Mouse (Mus musculus) layer of hippocampus, adult 8-10 months (tissue): ENCODE results near the gene Gpx4. TPM values are rescaled to one million over a fixed set of nuclear protein-coding genes. Genes with fewer than 3 reads are reported as not detected.

ENCODE experiments used
- DNase-seq, 2 experiments: peaks; one replicate each; pipeline ENCODE4 v3.0.0; 2022; ENCODE audit warnings: low spot score in 2 of 2
- total RNA-seq, 4 experiments: library from RNA; stranded (reverse); gene quantifications; 2 replicates each; pipeline ENCODE4 v1.2.4; 2022

Gpx4 gene
- total RNA-seq, 4 experiments from 2014 or later = 433 to 528 (median 468) TPM

DNA sequence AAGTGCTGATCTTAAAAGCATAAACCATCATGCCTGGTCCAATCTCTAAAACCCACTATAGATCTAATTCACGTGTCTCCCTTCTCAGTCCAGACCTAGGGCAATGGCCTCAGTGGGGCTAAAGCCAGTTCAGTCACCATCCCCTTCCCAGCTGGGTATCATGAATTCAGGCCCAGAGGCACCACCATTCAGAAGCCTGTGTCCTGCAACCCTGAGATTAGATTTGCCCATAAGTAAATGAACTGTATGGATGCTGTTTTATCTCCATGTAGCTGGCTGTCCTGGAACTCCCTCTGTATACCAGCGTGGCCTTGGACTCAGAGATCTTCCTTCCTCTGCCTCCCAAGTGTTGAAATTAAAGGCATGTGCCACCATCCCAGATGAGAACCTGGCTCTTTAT is 56.1 kb downstream of the Gpx4 start:
- DNase-seq = no peak

DNA sequence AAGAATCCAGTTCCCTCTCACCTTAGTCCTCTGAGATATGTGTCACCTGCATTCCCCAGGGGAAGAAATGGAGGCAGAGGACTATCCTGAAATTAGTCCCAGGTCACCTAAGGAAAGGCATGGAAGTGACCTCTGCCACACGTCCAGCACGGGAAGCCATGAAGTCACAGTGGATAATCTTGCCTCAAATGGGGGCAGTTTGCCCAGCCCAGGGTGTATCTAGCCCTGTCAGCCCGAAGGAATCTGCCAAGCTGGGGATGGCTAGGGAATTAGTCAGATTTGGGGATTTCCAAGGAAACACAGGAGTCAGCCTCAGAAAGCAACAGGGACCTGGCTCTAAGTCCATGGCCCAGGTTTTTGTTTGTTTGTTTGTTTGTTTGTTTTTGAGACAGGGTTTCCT is 57.2 kb downstream of the Gpx4 start:
- no peak for DNase-seq

DNA sequence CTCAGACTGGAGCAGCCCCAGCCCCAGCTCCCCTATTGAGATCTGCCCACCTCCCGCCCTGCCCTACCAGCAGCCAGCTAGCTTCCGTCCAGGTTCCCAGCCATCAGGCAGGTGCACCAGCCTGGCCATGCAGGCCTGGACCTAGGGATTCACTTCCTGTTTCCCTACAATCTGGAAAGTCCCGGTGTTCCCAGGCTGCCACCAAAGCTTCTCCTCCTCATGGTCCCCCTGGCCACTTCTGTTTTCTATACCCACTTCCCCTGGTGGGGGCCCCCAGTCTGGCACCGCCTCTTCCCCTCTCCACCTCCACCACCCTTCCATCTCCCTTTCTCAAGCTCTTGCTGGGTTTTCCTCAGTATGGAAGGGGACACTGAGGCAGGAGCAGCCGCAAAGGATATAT is 58.5 kb downstream of the Gpx4 start, which contains the start of gene Sbno2:
Gene Sbno2 (minus strand): TSS at position 112 of the 400 bp plus-strand sequence.
- no peak for DNase-seq

DNA sequence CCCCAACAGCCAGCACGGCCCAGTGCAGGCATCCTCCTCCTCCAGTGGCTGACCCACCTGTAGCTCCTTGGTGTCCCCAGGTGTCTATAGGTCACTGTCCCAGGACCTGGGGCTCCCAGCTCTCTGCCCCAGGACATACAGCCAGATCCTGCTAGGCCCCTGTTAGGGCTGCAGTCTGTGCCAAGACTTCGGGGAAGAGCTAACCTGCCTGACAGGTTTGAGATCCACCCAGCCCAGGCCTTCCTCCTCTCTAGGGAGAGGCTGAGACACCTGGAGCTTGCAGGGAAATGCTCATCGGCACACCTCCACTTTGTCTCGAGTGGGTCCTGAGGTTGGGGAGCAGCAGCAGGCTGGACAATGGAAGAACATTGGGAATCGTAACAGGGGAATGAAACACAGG is 59.0 kb downstream of the Gpx4 start:
- DNase-seq = no peak

Other genes with a start within 250 kb of the Gpx4 start
- 1 to 10 TPM in 2 of 4 experiments, not detected in 2; 1.6 to 1.9 TPM for gene Misp, start 226.2 kb upstream of the Gpx4 start, total RNA-seq
- 10 to 100 TPM; 67.7 to 76.4 (median 73.7) TPM for gene Ptbp1, start 192.7 kb upstream of the Gpx4 start, total RNA-seq
- 1 to 10 TPM; 1.2 to 2.3 (median 1.5) TPM for gene Prtn3, start 172.7 kb upstream of the Gpx4 start, total RNA-seq
- gene Plppr3, start 172.5 kb upstream of the Gpx4 start, total RNA-seq = 10 to 100 TPM; 34.6 to 41.0 (median 38.0) TPM
- gene Elane, start 160.9 kb upstream of the Gpx4 start, total RNA-seq = not detected
- under 1 TPM in 1 of 4 experiments, not detected in 3; 0.39 TPM for gene Cfd, start 156.3 kb upstream of the Gpx4 start, total RNA-seq
- gene Med16, start 138.2 kb upstream of the Gpx4 start, total RNA-seq = 10 to 100 TPM; 50.4 to 61.2 (median 57.1) TPM
- gene Gm26602, start 136.3 kb upstream of the Gpx4 start, total RNA-seq = not detected
- gene Kiss1r, start 130.2 kb upstream of the Gpx4 start, total RNA-seq = 1 to 10 TPM; 6.3 to 8.3 (median 7.6) TPM
- gene R3hdm4, start 126.0 kb upstream of the Gpx4 start, total RNA-seq = 100 to 1,000 TPM; 340 to 392 (median 347) TPM
- 10 to 100 TPM in 1 of 4 experiments, 1 to 10 TPM in 3; 6.6 to 11.8 (median 7.5) TPM for gene Arid3a, start 120.1 kb upstream of the Gpx4 start, total RNA-seq
- gene Wdr18, start 87.0 kb upstream of the Gpx4 start, total RNA-seq = 10 to 100 TPM; 42.9 to 50.8 (median 48.6) TPM
- under 1 TPM in 2 of 4 experiments, not detected in 2; 0.19 to 0.20 TPM for gene Grin3b, start 76.5 kb upstream of the Gpx4 start, total RNA-seq
- gene Tmem259, start 62.8 kb upstream of the Gpx4 start, total RNA-seq = 100 to 1,000 TPM; 111 to 119 (median 116) TPM
- 1 to 10 TPM; 5.3 to 9.8 (median 6.6) TPM for gene Cnn2, start 58.6 kb upstream of the Gpx4 start, total RNA-seq
- 10 to 100 TPM; 12.4 to 13.6 (median 13.3) TPM for gene Abca7, start 50.7 kb upstream of the Gpx4 start, total RNA-seq
- gene Arhgap45, start 30.5 kb upstream of the Gpx4 start, total RNA-seq = 10 to 100 TPM in 2 of 4 experiments, 1 to 10 TPM in 2; 2.8 to 14.1 (median 8.2) TPM
- 10 to 100 TPM; 64.2 to 86.7 (median 75.4) TPM for gene Polr2e, start 7.4 kb upstream of the Gpx4 start, total RNA-seq
- gene Sbno2, start 58.4 kb downstream of the Gpx4 start, total RNA-seq = 10 to 100 TPM; 19.9 to 52.8 (median 29.8) TPM
- 100 to 1,000 TPM in 1 of 4 experiments, 10 to 100 TPM in 3; 94.2 to 111 (median 96.5) TPM for gene Stk11, start 68.6 kb downstream of the Gpx4 start, total RNA-seq
- gene Atp5d, start 91.5 kb downstream of the Gpx4 start, total RNA-seq = 100 to 1,000 TPM; 315 to 328 (median 323) TPM
- gene Cbarp, start 93.7 kb downstream of the Gpx4 start, total RNA-seq = 100 to 1,000 TPM; 295 to 345 (median 308) TPM
- gene Midn, start 101.1 kb downstream of the Gpx4 start, total RNA-seq = 10 to 100 TPM; 47.2 to 63.6 (median 58.0) TPM
- 100 to 1,000 TPM in 2 of 4 experiments, 10 to 100 TPM in 2; 75.7 to 148 (median 96.4) TPM for gene Cirbp, start 118.8 kb downstream of the Gpx4 start, total RNA-seq
- 1 to 10 TPM; 1.8 to 9.0 (median 6.2) TPM for gene 1600002K03Rik, start 125.8 kb downstream of the Gpx4 start, total RNA-seq
- gene Efna2, start 132.3 kb downstream of the Gpx4 start, total RNA-seq = 1 to 10 TPM; 7.4 to 8.3 (median 7.9) TPM
- 10 to 100 TPM; 44.5 to 51.5 (median 45.6) TPM for gene Mum1, start 179.3 kb downstream of the Gpx4 start, total RNA-seq
- 100 to 1,000 TPM; 190 to 206 (median 201) TPM for gene Ndufs7, start 202.0 kb downstream of the Gpx4 start, total RNA-seq
- gene Gamt, start 213.8 kb downstream of the Gpx4 start, total RNA-seq = 10 to 100 TPM; 22.4 to 34.7 (median 27.9) TPM
- 10 to 100 TPM; 84.8 to 98.3 (median 91.6) TPM for gene Dazap1, start 214.3 kb downstream of the Gpx4 start, total RNA-seq
- gene Rps15, start 245.3 kb downstream of the Gpx4 start, total RNA-seq = 1,000 to 10,000 TPM in 1 of 4 experiments, 100 to 1,000 TPM in 3; 755 to 1,005 (median 888) TPM
- 100 to 1,000 TPM in 3 of 4 experiments, 10 to 100 TPM in 1; 90.4 to 113 (median 110) TPM for gene Apc2, start 248.8 kb downstream of the Gpx4 start, total RNA-seq